Mouse (Mus musculus): ENCODE measurements around the gene Ptgs1. TPM values are rescaled to one million over a fixed set of nuclear protein-coding genes. Genes with fewer than 3 reads are reported as not detected.
"Not testable (repeated sequence)": the region's sequence is repeated elsewhere in the genome, so short reads cannot be mapped to it uniquely, and the experiment has no call there.

Ptgs1 gene
- 3.5 and 5.0 TPM in 2 replicates for polyA plus RNA-seq (2015; fragmentation: Nextera tagmentation; extraction: Ambion mirVana)

GRCm38 (mm10) chr2:36230366-36230765 is at the start of gene Ptgs1:
Ptgs1 (plus strand) TSS chr2:36230426.
- peak within 1 kb of the TSS; percentile 26 for H3K4me3 ChIP-seq (replicated peaks; ENCODE audit: low read length)
- H3K27ac ChIP-seq (ENCODE audit: low read length) = no peak within 1 kb of the TSS
- no peaks in the 10 kb centered on the region; the same call in 1 of the 2 replicates for H3K27me3 ChIP-seq (replicated peaks; ENCODE audit: control insufficient read depth, insufficient read depth, low read length)
- peaks cover 9% of the 10 kb centered on the region for H3K4me1 ChIP-seq (replicated peaks; ENCODE audit: control insufficient read depth, insufficient read depth, low read length)
- peak within 1 kb of the TSS; percentile 47; the same call in 1 of the 2 replicates for H3K9ac ChIP-seq (replicated peaks; ENCODE audit: low read depth, low read length)
- H3K36me3 ChIP-seq (ENCODE audit: control insufficient read depth, insufficient read depth) = no peaks in the 10 kb centered on the region
- H3K4me2 ChIP-seq (ENCODE audit: low read length) = peak within 1 kb of the TSS; percentile 53
- no peaks in the 10 kb centered on the region for H3K9me3 ChIP-seq (ENCODE audit: control insufficient read depth, low read length)
- WGBS = 2% methylated on average over 18 of the region's 18 CpGs
- ATAC-seq = peak; percentile 38; the same call in 1 of the 2 replicates

GRCm38 (mm10) chr2:36181587-36182368 is 48.4 kb upstream of the Ptgs1 start:
- H3K36me3 ChIP-seq (ENCODE audit: control insufficient read depth, insufficient read depth); H3K9ac ChIP-seq (replicated peaks; ENCODE audit: low read depth, low read length); H3K27ac ChIP-seq (ENCODE audit: low read length); H3K4me1 ChIP-seq (replicated peaks; ENCODE audit: control insufficient read depth, insufficient read depth, low read length); H3K4me3 ChIP-seq (replicated peaks; ENCODE audit: low read length); ATAC-seq; H3K4me2 ChIP-seq (ENCODE audit: low read length); H3K27me3 ChIP-seq (replicated peaks; ENCODE audit: control insufficient read depth, insufficient read depth, low read length); H3K9me3 ChIP-seq (ENCODE audit: control insufficient read depth, low read length): not testable (repeated sequence)
- 86% methylated on average over 4 of the region's 4 CpGs for WGBS

DNA sequence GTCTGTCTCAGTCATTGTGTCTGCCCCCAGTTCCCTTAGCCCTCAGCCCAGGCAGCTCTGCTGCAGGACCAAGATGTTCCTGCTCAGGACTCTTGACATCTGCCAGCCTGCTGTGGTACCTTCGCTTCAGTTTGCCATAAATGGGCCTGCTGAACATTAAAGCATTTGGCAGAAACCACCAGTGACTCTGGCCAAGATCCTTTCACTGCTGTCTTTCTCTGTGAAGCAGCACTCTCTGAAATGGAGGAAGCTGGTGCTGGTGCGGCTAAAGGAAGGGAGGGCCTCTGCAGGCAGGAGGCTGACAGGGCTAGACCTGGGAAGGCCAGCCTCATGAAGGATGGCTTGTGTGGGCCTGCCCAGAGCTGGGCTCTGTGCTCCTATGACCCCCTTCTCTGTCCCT is 46.9 kb upstream of the Ptgs1 start:
- WGBS = 61% methylated on average over 2 of the region's 2 CpGs
- Histone ChIP-seq H3K27ac (ENCODE audit: low read length) (peak overlapping the region; percentile 41; the same call in 1 of the 2 replicates), H3K4me2 (ENCODE audit: low read length) (no peak overlapping the region), H3K27me3 (replicated peaks; ENCODE audit: control insufficient read depth, insufficient read depth, low read length) (no peaks in the 10 kb centered on the region), H3K9ac (replicated peaks; ENCODE audit: low read depth, low read length) (no peak overlapping the region), H3K4me1 (replicated peaks; ENCODE audit: control insufficient read depth, insufficient read depth, low read length) (peaks cover 7% of the 10 kb centered on the region), H3K36me3 (ENCODE audit: control insufficient read depth, insufficient read depth) (no peaks in the 10 kb centered on the region), H3K4me3 (replicated peaks; ENCODE audit: low read length) (no peak overlapping the region), H3K9me3 (ENCODE audit: control insufficient read depth, low read length) (no peaks in the 10 kb centered on the region)
- no peak; the same call in 1 of the 2 replicates for ATAC-seq

DNA sequence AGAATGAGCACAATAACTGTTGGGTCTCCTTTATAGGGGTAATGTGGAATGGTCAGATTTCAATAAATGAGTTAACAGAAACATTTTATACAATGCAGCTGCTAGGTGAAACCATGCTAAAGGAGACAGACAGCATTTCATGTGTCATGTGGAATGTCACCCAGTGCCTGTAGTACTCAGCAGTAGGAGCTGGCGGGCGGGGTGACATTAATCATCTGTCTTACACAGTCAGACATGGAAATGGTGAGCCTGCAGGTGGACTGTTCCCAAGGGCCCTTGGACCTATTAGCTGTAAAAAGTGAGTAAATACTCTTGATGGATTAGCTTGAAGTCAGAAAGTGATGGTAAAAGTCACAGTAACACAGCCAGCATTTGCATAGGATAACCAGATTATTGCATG is 46.0 kb upstream of the Ptgs1 start:
- no peaks in the 10 kb centered on the region for H3K9me3 ChIP-seq (ENCODE audit: control insufficient read depth, low read length)
- H3K4me3 ChIP-seq (replicated peaks; ENCODE audit: low read length) = no peak overlapping the region
- no peak overlapping the region for H3K9ac ChIP-seq (replicated peaks; ENCODE audit: low read depth, low read length)
- no peak overlapping the region for H3K27ac ChIP-seq (ENCODE audit: low read length)
- no peaks in the 10 kb centered on the region for H3K27me3 ChIP-seq (replicated peaks; ENCODE audit: control insufficient read depth, insufficient read depth, low read length)
- peaks cover 7% of the 10 kb centered on the region for H3K4me1 ChIP-seq (replicated peaks; ENCODE audit: control insufficient read depth, insufficient read depth, low read length)
- no peaks in the 10 kb centered on the region for H3K36me3 ChIP-seq (ENCODE audit: control insufficient read depth, insufficient read depth)
- no peak for ATAC-seq
- WGBS = 98% methylated on average over 2 of the region's 2 CpGs
- H3K4me2 ChIP-seq (ENCODE audit: low read length) = no peak overlapping the region

DNA sequence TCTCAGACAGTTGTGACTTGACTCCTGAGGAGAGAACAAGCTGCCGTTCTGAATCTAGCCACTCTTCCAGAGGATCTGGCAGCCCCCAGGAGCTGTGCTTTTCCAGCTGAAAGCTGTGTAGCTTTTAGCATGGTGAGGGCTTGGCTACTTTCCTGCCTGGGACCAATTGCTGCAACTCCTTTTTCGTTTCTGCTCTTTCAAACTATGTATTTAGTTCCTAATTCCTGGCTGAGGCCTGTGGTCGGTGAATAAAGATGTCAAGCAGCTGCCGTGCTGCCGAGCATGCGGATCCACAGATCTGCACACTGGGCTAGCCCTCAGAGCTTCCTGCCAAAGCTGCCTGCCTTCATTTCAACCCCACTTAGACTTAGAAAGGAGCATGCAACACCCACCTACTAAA is 45.4 kb upstream of the Ptgs1 start:
- no peaks in the 10 kb centered on the region for H3K27me3 ChIP-seq (replicated peaks; ENCODE audit: control insufficient read depth, insufficient read depth, low read length)
- no peak overlapping the region for H3K27ac ChIP-seq (ENCODE audit: low read length)
- no peak overlapping the region for H3K9ac ChIP-seq (replicated peaks; ENCODE audit: low read depth, low read length)
- no peak for ATAC-seq
- no peaks in the 10 kb centered on the region for H3K9me3 ChIP-seq (ENCODE audit: control insufficient read depth, low read length)
- H3K4me2 ChIP-seq (ENCODE audit: low read length) = no peak overlapping the region
- H3K36me3 ChIP-seq (ENCODE audit: control insufficient read depth, insufficient read depth) = no peaks in the 10 kb centered on the region
- peaks cover 7% of the 10 kb centered on the region for H3K4me1 ChIP-seq (replicated peaks; ENCODE audit: control insufficient read depth, insufficient read depth, low read length)
- 70% methylated on average over 6 of the region's 6 CpGs for WGBS
- H3K4me3 ChIP-seq (replicated peaks; ENCODE audit: low read length) = no peak overlapping the region

DNA sequence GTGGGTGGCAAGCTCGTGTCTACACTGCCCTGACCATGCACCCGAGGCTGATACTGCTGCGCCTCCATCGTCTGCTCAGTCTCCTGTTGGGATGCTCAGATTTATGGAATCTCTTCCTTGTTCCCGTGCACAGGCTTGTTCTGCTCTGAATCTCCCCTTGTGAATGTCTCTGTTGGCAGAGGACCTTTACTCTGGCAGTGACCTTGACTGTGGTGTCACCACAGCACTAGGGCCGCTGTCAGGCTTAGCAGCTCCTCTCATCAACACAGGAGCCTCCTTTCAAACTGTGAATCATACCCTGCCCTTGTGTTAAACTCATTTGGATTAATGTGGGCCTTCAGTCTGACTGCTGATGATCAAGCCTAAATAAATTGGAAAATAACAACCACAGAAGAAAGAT is 41.0 kb upstream of the Ptgs1 start:
- not testable (repeated sequence) for ATAC-seq

DNA sequence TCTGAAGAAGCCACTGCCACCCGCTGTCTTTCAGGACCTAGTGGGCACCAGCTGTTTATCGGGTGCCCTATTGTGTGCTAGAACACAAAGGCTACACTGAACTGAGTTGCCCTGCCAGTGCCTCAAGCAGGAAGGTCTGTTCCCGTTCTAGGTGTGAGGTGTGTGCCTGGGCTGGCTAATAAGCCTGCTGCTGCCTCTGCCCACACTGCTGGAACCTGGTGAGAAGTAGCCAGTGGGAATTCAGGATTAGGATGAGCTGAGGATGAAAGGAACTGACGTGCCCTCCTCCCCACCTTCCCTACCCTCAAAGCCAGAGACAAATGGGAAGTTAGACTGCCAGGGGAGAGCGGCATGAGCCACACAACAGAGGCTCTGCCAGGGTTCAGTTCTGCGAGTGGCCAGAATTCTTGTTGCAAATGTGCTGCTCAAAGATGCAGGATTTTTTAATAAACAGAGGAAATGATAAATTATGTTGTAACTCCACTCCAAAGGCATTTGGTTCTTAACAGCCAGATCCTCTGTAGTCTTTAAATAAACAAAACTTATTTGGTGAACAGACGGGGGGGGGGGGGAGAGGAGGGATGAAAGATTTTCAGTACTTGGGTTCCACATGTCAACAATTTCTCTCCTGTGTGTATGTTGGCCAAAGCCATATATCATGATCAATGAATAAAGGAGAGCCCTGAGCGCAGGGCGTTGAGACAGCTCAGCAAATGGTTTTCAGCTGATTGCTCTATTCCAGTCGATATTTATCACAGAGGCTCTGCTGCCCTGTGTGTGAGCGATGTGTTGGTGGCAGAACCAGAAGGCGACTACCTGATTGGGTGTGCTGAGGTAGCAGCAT is 38.9 kb upstream of the Ptgs1 start:
- no peak overlapping the region for H3K4me3 ChIP-seq (replicated peaks; ENCODE audit: low read length)
- H3K9ac ChIP-seq (replicated peaks; ENCODE audit: low read depth, low read length) = no peak overlapping the region
- no peak overlapping the region for H3K4me2 ChIP-seq (ENCODE audit: low read length)
- no peak overlapping the region for H3K27ac ChIP-seq (ENCODE audit: low read length)
- no peak for ATAC-seq
- no peaks in the 10 kb centered on the region for H3K9me3 ChIP-seq (ENCODE audit: control insufficient read depth, low read length)
- WGBS = 62% methylated on average over 12 of the region's 12 CpGs
- H3K4me1 ChIP-seq (replicated peaks; ENCODE audit: control insufficient read depth, insufficient read depth, low read length) = no peaks in the 10 kb centered on the region
- H3K27me3 ChIP-seq (replicated peaks; ENCODE audit: control insufficient read depth, insufficient read depth, low read length) = no peaks in the 10 kb centered on the region
- no peaks in the 10 kb centered on the region for H3K36me3 ChIP-seq (ENCODE audit: control insufficient read depth, insufficient read depth)

More for the DNA sequence above, 41.0 kb upstream of the Ptgs1 start:
- H3K9ac ChIP-seq (replicated peaks; ENCODE audit: low read depth, low read length); H3K4me1 ChIP-seq (replicated peaks; ENCODE audit: control insufficient read depth, insufficient read depth, low read length); H3K36me3 ChIP-seq (ENCODE audit: control insufficient read depth, insufficient read depth); H3K4me2 ChIP-seq (ENCODE audit: low read length); H3K27me3 ChIP-seq (replicated peaks; ENCODE audit: control insufficient read depth, insufficient read depth, low read length); H3K9me3 ChIP-seq (ENCODE audit: control insufficient read depth, low read length); H3K4me3 ChIP-seq (replicated peaks; ENCODE audit: low read length); H3K27ac ChIP-seq (ENCODE audit: low read length): not testable (repeated sequence)
- WGBS = 87% methylated on average over 6 of the region's 6 CpGs

DNA sequence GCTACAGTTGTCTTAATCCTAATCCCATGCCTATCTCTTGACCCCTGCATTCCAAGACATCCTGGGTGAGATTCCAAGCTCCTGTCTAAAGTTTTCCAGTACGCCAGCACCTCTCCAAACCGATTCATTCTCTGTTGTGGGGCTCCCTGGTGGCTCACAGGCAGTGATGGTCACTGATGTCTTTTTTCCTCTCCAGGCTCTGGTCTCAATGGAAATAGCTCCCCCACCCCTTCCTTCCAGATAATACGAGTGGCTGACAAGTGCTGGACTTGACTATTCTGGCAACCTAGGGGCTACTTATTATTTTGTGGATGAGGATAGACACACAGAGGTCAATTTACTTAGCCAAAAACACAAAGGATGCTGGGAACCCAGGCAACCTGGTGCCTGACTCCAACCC is 33.2 kb upstream of the Ptgs1 start:
- H3K4me3 ChIP-seq (replicated peaks; ENCODE audit: low read length) = no peak overlapping the region
- peaks cover 10% of the 10 kb centered on the region for H3K4me1 ChIP-seq (replicated peaks; ENCODE audit: control insufficient read depth, insufficient read depth, low read length)
- peaks cover 10% of the 10 kb centered on the region; the same call in 1 of the 2 replicates for H3K27me3 ChIP-seq (replicated peaks; ENCODE audit: control insufficient read depth, insufficient read depth, low read length)
- WGBS = 51% methylated on average over 3 of the region's 3 CpGs
- H3K9me3 ChIP-seq (ENCODE audit: control insufficient read depth, low read length) = no peaks in the 10 kb centered on the region
- no peak overlapping the region for H3K9ac ChIP-seq (replicated peaks; ENCODE audit: low read depth, low read length)
- no peaks in the 10 kb centered on the region for H3K36me3 ChIP-seq (ENCODE audit: control insufficient read depth, insufficient read depth)
- ATAC-seq = no peak
- no peak overlapping the region for H3K4me2 ChIP-seq (ENCODE audit: low read length)
- no peak overlapping the region for H3K27ac ChIP-seq (ENCODE audit: low read length)
